Mouse (Mus musculus) G1E (cell line): ENCODE measurements around the gene Nif3l1.

Experiments
- CTCF ChIP-seq: IDR thresholded peaks from 2 replicates; pipeline ENCODE4 v1.5.1; 2012; ENCODE audit warnings: low read depth, low read length, inconsistent platforms, mixed read lengths
- TAL1 ChIP-seq: conservative IDR thresholded peaks from 2 replicates; pipeline ENCODE4 v1.6.1; 2012; ENCODE audit warnings: low read depth, low read length, inconsistent platforms, mixed read lengths

DNA sequence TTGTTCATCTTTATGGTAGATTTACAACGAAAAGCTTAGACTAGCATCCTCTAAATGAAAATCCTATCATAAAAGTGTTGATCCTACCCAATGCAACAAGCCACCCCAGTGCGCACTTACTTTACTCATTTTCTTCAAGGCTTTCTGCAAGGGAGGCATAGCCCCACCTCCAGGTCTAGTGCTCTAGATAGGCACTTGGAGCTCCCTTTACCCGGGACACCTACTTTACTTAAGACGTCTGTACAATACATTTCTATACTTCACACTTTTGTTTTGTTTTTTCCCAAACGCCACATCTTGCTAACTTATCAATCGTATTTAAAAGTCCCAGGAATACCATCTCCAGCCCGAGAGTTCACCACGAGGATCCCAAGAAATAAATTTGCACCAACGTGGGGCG is 260 bp upstream of the Nif3l1 start:
- TF ChIP-seq CTCF = no peak
- no peak for TF ChIP-seq TAL1
